Mouse (Mus musculus) kidney, adult 8-10 months (tissue): ENCODE measurements around the gene Vmn1r68.

Experiments used
- DNase-seq, 2 experiments: peaks; one replicate each; pipeline ENCODE4 v3.0.0; 2022

Vmn1r68 gene

DNA sequence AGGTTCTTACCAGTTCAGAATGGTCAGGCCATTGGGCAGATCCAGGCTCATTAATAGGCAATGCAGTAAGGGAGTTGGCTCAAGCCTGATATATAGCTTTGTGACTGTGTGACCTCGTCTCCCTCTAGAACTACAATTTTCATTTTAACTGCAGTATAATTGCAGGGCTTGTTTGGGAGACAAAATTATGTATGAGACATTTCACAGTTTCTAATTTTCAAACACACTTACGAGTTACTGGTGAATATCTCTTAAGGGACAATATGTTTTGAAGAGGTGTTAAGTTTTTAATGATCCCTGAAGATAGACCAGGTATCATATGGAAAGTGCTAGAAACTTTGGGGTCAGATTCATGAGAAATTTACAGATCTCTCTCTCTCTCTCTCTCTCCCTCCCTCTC is at the start of gene Vmn1r68:
Gene Vmn1r68, minus strand, starts transcription at position 101 of the 400 bp plus-strand sequence.
- DNase-seq, result no peak

DNA sequence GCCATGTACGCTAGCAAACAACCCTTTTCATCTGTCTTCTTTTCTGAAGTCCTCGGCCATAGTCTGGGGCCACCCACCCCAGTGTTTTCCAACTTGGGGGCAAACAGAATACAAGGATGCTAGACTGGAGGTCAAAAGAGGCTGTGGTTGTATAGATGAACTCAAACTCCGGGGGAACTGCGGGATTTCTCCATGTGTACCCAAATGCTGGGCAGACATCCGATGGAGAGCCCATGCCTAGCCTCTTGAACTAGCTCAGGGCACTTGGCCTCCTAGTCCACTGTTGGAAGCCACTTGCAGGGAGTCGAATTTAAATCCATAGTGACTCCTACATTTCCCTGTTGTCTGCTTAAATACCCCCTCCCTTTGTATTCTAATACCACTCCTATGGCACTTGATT is 62.7 kb downstream of the Vmn1r68 start:
- no peak for DNase-seq

DNA sequence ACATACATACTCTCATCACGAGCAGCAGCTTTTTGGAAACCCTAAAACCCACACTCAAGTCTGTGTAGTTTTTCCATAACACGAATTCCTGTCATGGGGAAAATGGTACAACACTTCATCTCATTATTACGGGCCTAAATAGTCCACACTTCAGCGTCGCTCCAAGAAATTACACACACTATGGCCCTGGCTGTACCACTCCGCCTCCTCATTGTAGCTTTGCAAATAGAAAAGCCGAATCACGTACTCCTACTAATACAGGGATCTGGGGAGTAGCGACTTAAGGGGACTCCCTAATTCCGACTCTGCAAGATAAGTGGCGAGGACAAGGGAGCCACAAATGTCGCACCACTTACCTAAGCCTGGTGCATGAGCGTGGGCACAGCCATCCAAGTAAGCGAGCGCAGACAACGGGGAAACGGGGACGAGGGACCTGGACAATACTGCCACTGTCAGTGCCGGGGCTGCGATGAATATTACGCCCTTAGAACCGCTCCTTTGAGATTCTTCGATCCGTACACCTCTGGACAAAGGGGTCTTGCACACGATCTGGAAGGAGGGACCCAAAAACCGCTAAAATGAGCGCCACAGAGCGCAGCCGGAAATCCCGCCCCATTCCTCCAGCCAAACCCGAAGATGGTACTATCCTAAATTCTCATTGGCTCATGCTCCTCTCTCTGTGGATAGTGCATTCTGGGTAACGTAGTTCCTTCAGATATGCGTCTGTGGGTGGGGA is 63.3 kb downstream of the Vmn1r68 start, which contains the start of gene Zik1:
Gene Zik1, minus strand, starts transcription at position 609 of the 736 bp plus-strand sequence.
- DNase-seq, result peak; percentile 17 to 59

DNA sequence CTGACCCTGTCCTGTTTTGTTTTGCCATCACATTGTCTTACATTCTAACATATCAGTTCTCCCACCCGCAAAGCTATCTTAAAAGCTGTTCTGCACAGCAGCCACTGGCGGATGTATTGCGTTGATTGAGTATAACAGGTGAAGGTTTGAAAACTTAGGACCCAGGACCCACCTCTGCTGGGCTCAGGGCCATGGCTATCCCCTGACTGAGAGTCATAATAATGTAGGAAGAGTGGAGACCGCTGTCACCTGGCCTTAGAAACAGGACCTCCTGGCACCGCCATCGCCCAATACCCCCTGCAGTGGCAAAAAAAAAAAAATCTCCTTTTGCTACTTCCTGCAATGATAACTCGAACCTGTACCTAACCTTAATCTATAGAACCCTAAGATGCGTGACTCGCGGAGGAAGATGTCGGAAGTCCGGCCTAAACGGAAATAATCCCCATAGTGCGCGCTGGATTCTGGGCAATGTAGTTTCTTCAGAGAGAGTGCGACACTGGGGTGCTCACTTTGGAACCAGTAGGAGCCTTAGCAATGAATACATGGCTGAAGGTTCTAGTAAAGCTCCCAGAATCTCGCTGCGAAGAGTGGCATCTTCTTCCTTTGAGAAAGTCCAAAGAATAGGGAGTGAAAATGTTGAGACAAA is 77.6 kb downstream of the Vmn1r68 start:
- DNase-seq, result no peak

DNA sequence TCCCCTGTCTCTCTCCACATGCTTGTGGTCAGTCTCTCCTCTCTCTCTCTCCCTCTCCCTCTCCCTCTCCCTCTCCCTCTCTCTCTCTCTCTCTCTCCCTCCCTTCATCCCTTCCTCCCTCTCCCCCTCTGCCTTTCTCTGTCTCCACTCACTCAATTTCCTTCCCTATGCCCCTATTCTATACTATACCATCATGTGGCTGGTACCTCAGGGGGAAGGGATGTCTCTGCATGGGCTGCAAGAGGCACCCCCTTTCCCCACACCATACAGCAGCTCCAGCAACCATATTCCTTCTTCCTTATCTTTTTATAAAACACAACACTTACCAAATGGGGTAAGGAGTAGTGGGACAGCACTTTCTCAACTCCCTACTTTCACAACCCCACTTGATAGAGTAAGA is 78.5 kb downstream of the Vmn1r68 start:
- DNase-seq, result no peak

GRCm38 (mm10) chr7:10458166-10458565 is 100.1 kb downstream of the Vmn1r68 start:
- no peak for DNase-seq
